In genomic region chr10:116567491-116568405, GRCm38 (mm10) we compare ENCODE assay signal across 12 mouse cellular contexts. TPM values are rescaled to one million over a fixed set of nuclear protein-coding genes. Genes with fewer than 3 reads are reported as not detected.
DNase-seq lines count a peak whose midpoint lies in the region; ATAC-seq lines count a peak whose summit lies in the region.
"Had no signal": no experiment of that assay in that cellular context is flagged by ENCODE, and none has a peak within 500 bp of the region (broad histone marks: within the 10 kb centered on the region; RNA-seq: fewer than 3 reads in every experiment).

No protein-coding gene starts in this region.

- peak; percentile 15 to 58 for DNase-seq in adrenal gland, postnatal 36 days
- no peak for DNase-seq in adrenal gland, adult 2 months
- DNase-seq in kidney, postnatal 25 days, result peak; percentile 33 to 39
- DNase-seq in kidney, postnatal 4 days, result no peak
- peak; percentile 48 for DNase-seq in NIH3T3 (ENCODE audit: low read depth)
- peak; percentile 61 to 62 for DNase-seq in cerebellum, postnatal 36 days
- DNase-seq in liver, embryonic 11.5 days (ENCODE audit: low spot score), result no peak
- DNase-seq in urinary bladder, postnatal 25 days (ENCODE audit: low spot score), result no peak
- DNase-seq: liver; lung, postnatal 4 days had no signal

- no peak overlapping the region for H3K4me3 ChIP-seq in liver, embryonic 11.5 days (ENCODE audit: low read depth, low read length)
- H3K4me3 ChIP-seq: heart, embryonic 12.5 days; hindbrain, embryonic 13.5 days had no signal

- no peak for ATAC-seq in liver, embryonic 11.5 days (replicated peaks; ENCODE audit: low FRiP score)

- H3K36me3 ChIP-seq in liver, embryonic 11.5 days (ENCODE audit: control insufficient read depth, insufficient read depth, low read length), result no peaks in the 10 kb centered on the region
- H3K36me3 ChIP-seq: heart, embryonic 12.5 days; hindbrain, embryonic 13.5 days had no signal

- no peaks in the 10 kb centered on the region for H3K27me3 ChIP-seq in liver, embryonic 11.5 days (replicated peaks; ENCODE audit: control insufficient read depth, insufficient read depth, low read length)
- H3K27me3 ChIP-seq: heart, embryonic 12.5 days; hindbrain, embryonic 13.5 days had no signal

- H3K4me2 ChIP-seq in liver, embryonic 11.5 days, result no peak overlapping the region
- H3K4me2 ChIP-seq: heart, embryonic 12.5 days; hindbrain, embryonic 13.5 days had no signal

- no peaks in the 10 kb centered on the region for H3K9me3 ChIP-seq in liver, embryonic 11.5 days (ENCODE audit: control insufficient read depth, low read length)
- H3K9me3 ChIP-seq: heart, embryonic 12.5 days; hindbrain, embryonic 13.5 days had no signal

- no peak overlapping the region for H3K27ac ChIP-seq in liver, embryonic 11.5 days (ENCODE audit: low read depth, low read length)
- H3K27ac ChIP-seq: hindbrain, embryonic 13.5 days had no signal

- H3K9ac ChIP-seq in liver, embryonic 11.5 days (ENCODE audit: low read depth, low read length), result no peak overlapping the region
- H3K9ac ChIP-seq: heart, embryonic 12.5 days; hindbrain, embryonic 13.5 days had no signal

- H3K4me1 ChIP-seq in liver, embryonic 11.5 days (replicated peaks; ENCODE audit: control insufficient read depth, insufficient read depth, low read length), result peaks cover 5% of the 10 kb centered on the region; the same call in 1 of the 2 replicates

- WGBS in liver, embryonic 11.5 days, result 69% methylated on average over 7 of the region's 7 CpGs

RNA-seq across cellular contexts. Expression of gene Cnot2, which starts 13.6 kb away (rescaled TPM):
- total RNA-seq in adrenal gland, postnatal 36 days (2021), result 10 to 100 TPM; 75.6 to 77.0 TPM
- total RNA-seq in adrenal gland, adult 2 months (2021), result 10 to 100 TPM; 63.6 to 76.5 TPM
- 12.3 and 12.6 TPM in 2 replicates for polyA plus RNA-seq in adrenal gland, adult 2 months (2012; rRNA removed)
- 77.2 and 93.4 TPM in 2 replicates for polyA plus RNA-seq in liver, embryonic 11.5 days (2014; fragmentation: Nextera tagmentation; extraction: Ambion mirVana)

Comparison
In these comparisons a context has a peak if more than half of its experiments do, and no peak if none do; other contexts are left out.
1. DNase-seq: peak in adrenal gland, postnatal 36 days (2 of 2), kidney, postnatal 25 days (2 of 2), NIH3T3 (single experiment) and cerebellum, postnatal 36 days (2 of 2); none in adrenal gland, adult 2 months (single experiment), kidney, postnatal 4 days (0 of 2), liver, embryonic 11.5 days (single experiment) and urinary bladder, postnatal 25 days (single experiment).